Mouse (Mus musculus) liver, adult 2 months (tissue): ENCODE results near the gene Tnni3. TPM values are rescaled to one million over a fixed set of nuclear protein-coding genes. Genes with fewer than 3 reads are reported as not detected.

Experiments
- DNase-seq: peaks from one replicate; pipeline ENCODE4 v3.0.0-alpha.2; 2011; ENCODE audit warnings: low read depth, low spot score; ENCODE audit errors: extremely low read depth
- H3K27ac ChIP-seq: fragments of 200-500 bp; replicated peaks from 2 replicates; pipeline ENCODE4 v1.5.1; 2012; ENCODE audit warnings: low read depth, mild to moderate bottlenecking, control low read depth, inconsistent platforms, low read length; ENCODE audit not compliant: insufficient read depth
- H3K27me3 ChIP-seq: fragments of 200-500 bp; 2 replicates; pipeline ENCODE4 v1.6.1; 2012; ENCODE audit warnings: mild to moderate bottlenecking, moderate library complexity, low read length, inconsistent platforms; ENCODE audit not compliant: control insufficient read depth, insufficient read depth
- H3K36me3 ChIP-seq: fragments of 200-500 bp; 2 replicates; pipeline ENCODE4 v1.6.1; 2012; ENCODE audit warnings: low read length, inconsistent platforms; ENCODE audit not compliant: control insufficient read depth, insufficient read depth
- H3K4me1 ChIP-seq: fragments of 200-500 bp; 2 replicates; pipeline ENCODE4 v1.6.1; 2011; ENCODE audit warnings: low read length; ENCODE audit not compliant: control insufficient read depth, insufficient read depth
- H3K4me3 ChIP-seq: fragments of 200-500 bp; 2 replicates; pipeline ENCODE4 v1.5.1; 2011; ENCODE audit warnings: low read depth, mild to moderate bottlenecking, control low read depth, low read length, moderate library complexity; ENCODE audit not compliant: insufficient read depth
- H3K79me2 ChIP-seq: fragments of 200-500 bp; 2 replicates; pipeline ENCODE4 v1.6.1; 2012; ENCODE audit warnings: inconsistent platforms, mild to moderate bottlenecking, low read length, moderate library complexity; ENCODE audit not compliant: control insufficient read depth, insufficient read depth
- H3K9ac ChIP-seq: fragments of 200-500 bp; 2 replicates; pipeline ENCODE4 v1.6.1; 2012; ENCODE audit warnings: low read depth, mild to moderate bottlenecking, control low read depth, inconsistent platforms, low read length
- CTCF ChIP-seq: fragments of 200-500 bp; IDR thresholded peaks from 2 replicates; pipeline ENCODE4 v1.5.1; 2011; ENCODE audit warnings: low read depth, low read length, control low read depth
- POLR2A ChIP-seq: fragments of 200-500 bp; IDR thresholded peaks from 2 replicates; pipeline ENCODE4 v1.6.1; 2011; ENCODE audit warnings: low read length, control low read depth; ENCODE audit not compliant: insufficient read depth; ENCODE audit errors: extremely low read depth
- WGBS: fragments of 180-500 bp; shearing (Covaris S2); methylation state at CpG from one replicate; pipeline ENCODE4 v1.1.7; 2018; 5-methylcytosine and 5-hydroxymethylcytosine counted together
- polyA plus RNA-seq: library from polyadenylated mRNA; depleted of rRNA; stranded (reverse); fragments of >200 nt; gene quantifications from 2 replicates; pipeline ENCODE4 v1.2.3, GENCODE M21; 2012; rRNA removed
- total RNA-seq: library from RNA; depleted of rRNA; stranded (reverse); fragments of >200 nt; gene quantifications from 2 replicates; pipeline ENCODE4 v1.2.3, GENCODE M21; 2014; rRNA removed

The Tnni3 gene
- total and polyA plus RNA-seq, 2 experiments: 0.76 TPM; not detected in 1

DNA sequence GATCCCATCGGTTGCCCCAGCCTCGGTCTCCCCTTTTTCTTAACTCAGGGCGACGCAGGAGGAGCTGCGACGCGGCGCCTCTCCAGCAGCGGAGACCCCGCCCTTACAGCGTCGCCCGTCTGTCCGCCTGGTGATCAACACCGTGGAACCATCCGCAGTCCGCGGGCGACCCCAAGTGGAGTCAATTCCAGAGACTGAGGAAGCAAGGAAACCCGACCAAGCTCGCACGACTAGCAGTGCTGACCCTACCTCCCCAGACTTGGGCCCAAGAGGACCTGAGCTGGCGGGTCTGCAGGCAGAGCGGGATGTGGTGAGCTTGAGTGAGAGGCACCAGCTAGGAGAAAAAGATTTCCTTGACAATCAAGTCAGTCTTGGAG lies 52.9 kb downstream of the Tnni3 start:
- H3K9ac ChIP-seq: 0 out of 2 replicates have a peak overlapping the region, but pooled peaks have one; percentile 21
- no peaks in the 10 kb centered on the region for H3K79me2 ChIP-seq

DNA sequence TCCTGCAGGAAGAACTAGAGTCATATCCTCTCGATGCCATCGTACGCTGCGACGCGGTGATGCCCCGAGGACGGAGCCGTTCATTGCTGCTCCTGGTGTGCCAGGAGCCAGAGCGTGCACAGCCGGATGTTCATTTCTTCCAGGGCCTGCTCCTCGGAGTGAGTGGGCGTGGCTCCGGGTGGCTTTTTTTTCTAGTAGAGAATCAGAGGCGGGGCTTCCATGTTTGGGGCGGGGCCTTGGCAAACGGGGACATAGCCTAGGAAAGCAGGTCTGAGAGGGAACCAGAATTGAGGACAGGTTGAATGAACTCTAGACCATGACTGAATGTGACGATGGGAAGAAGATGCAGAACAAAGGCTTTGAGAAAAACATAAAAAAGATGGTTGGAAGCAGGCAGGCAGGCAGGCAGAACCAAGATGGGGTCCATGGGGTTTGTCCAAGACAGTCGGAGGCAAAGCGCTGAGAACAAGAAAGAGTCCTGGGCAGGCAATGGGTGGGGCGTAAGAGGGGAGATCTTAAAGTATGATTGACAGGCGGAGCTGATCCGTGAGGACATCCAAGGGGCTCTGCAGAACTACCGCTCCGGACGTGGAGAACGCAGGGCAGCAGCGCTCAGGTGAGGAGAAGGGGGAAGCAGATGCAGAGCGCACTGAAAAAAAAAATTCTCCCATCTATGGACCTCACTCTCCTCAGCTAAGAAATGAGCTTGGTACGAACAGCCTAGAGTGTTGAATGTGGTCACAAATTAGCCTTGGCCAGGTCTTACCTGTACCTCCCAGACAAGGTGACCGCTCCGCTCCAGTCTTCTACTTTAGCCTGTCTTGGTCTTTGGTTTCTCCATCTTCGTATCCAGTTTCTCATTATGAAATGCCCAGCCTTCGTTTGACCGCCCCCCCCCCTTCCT lies 53.5 kb downstream of the Tnni3 start:
- Histone ChIP-seq H3K27ac (no peak overlapping the region), H3K4me1 (no peaks in the 10 kb centered on the region), H3K27me3 (no peaks in the 10 kb centered on the region; the same call in 1 of the 2 replicates), H3K36me3 (no peaks in the 10 kb centered on the region), H3K4me3 (peak overlapping the region; percentile 51), H3K9ac (0 out of 2 replicates have a peak overlapping the region, but pooled peaks have one; percentile 21), H3K79me2 (no peaks in the 10 kb centered on the region)
- 21% methylated on average over 35 of the region's 35 CpGs for WGBS
- TF ChIP-seq CTCF (no peak), POLR2A (no peak)
- peak; percentile 19 for DNase-seq

More for the DNA sequence above, 52.9 kb downstream of the Tnni3 start:
- WGBS: 23% methylated on average over 24 of the region's 24 CpGs
- H3K4me1 ChIP-seq: no peaks in the 10 kb centered on the region
- peak overlapping the region; percentile 51 for H3K4me3 ChIP-seq
- DNase-seq: no peak
- H3K36me3 ChIP-seq: no peaks in the 10 kb centered on the region
- no peaks in the 10 kb centered on the region; the same call in 1 of the 2 replicates for H3K27me3 ChIP-seq
- TF ChIP-seq CTCF (peak; percentile 72), POLR2A (no peak)
- no peak overlapping the region for H3K27ac ChIP-seq

Other genes with a start within 250 kb of the Tnni3 start
- 0.27 and 0.46 TPM in 2 replicates for gene Ncr1, start 186.5 kb downstream of the Tnni3 start, total RNA-seq
- 0.06 and 0.10 TPM in 2 replicates for gene Ncr1, start 186.5 kb downstream of the Tnni3 start, polyA plus RNA-seq
- gene Gp6, start 126.5 kb downstream of the Tnni3 start, total RNA-seq: 0.07 TPM in 1 of 2 replicates, not detected in the other
- not detected in 2 replicates for gene Gp6, start 126.5 kb downstream of the Tnni3 start, polyA plus RNA-seq
- gene Rdh13, start 78.6 kb downstream of the Tnni3 start, total RNA-seq: 5.5 and 6.5 TPM in 2 replicates
- gene Rdh13, start 78.6 kb downstream of the Tnni3 start, polyA plus RNA-seq: 6.5 and 6.8 TPM in 2 replicates
- 2.9 and 6.5 TPM in 2 replicates for gene Eps8l1, start 63.6 kb downstream of the Tnni3 start, total RNA-seq
- 0.05 and 1.4 TPM in 2 replicates for gene Eps8l1, start 63.6 kb downstream of the Tnni3 start, polyA plus RNA-seq
- 21.2 and 21.8 TPM in 2 replicates for gene Ppp1r12c, start 22.5 kb downstream of the Tnni3 start, total RNA-seq
- gene Ppp1r12c, start 22.5 kb downstream of the Tnni3 start, polyA plus RNA-seq: 13.4 and 22.2 TPM in 2 replicates
- gene Tnnt1, start 7.8 kb downstream of the Tnni3 start, total RNA-seq: 1.2 and 2.9 TPM in 2 replicates
- 0.20 and 0.61 TPM in 2 replicates for gene Tnnt1, start 7.8 kb downstream of the Tnni3 start, polyA plus RNA-seq
- 0.09 TPM in 1 of 2 replicates, not detected in the other for gene Dnaaf3, start 8.2 kb upstream of the Tnni3 start, total RNA-seq
- gene Dnaaf3, start 8.2 kb upstream of the Tnni3 start, polyA plus RNA-seq: 0.24 and 0.44 TPM in 2 replicates
- gene Syt5, start 23.3 kb upstream of the Tnni3 start, total RNA-seq: not detected in 2 replicates
- not detected in 2 replicates for gene Syt5, start 23.3 kb upstream of the Tnni3 start, polyA plus RNA-seq
- 0.18 TPM in 1 of 2 replicates, not detected in the other for gene Ptprh, start 79.8 kb upstream of the Tnni3 start, total RNA-seq
- gene Ptprh, start 79.8 kb upstream of the Tnni3 start, polyA plus RNA-seq: not detected in 2 replicates
- gene Tmem86b, start 107.2 kb upstream of the Tnni3 start, total RNA-seq: 39.5 and 55.7 TPM in 2 replicates
- 404 and 475 TPM in 2 replicates for gene Tmem86b, start 107.2 kb upstream of the Tnni3 start, polyA plus RNA-seq
- 47.6 and 54.2 TPM in 2 replicates for gene Ppp6r1, start 134.8 kb upstream of the Tnni3 start, total RNA-seq
- gene Ppp6r1, start 134.8 kb upstream of the Tnni3 start, polyA plus RNA-seq: 77.5 and 79.2 TPM in 2 replicates
- gene Hspbp1, start 160.8 kb upstream of the Tnni3 start, total RNA-seq: 18.2 and 25.5 TPM in 2 replicates
- gene Hspbp1, start 160.8 kb upstream of the Tnni3 start, polyA plus RNA-seq: 27.3 and 30.6 TPM in 2 replicates
- 0.07 and 0.09 TPM in 2 replicates for gene Brsk1, start 166.4 kb upstream of the Tnni3 start, total RNA-seq
- 0.27 and 0.40 TPM in 2 replicates for gene Brsk1, start 166.4 kb upstream of the Tnni3 start, polyA plus RNA-seq
- gene Tmem150b, start 201.0 kb upstream of the Tnni3 start, total RNA-seq: 0.07 and 0.28 TPM in 2 replicates
- gene Tmem150b, start 201.0 kb upstream of the Tnni3 start, polyA plus RNA-seq: 0.19 and 0.44 TPM in 2 replicates
- 7.8 and 9.5 TPM in 2 replicates for gene Kmt5c, start 215.9 kb upstream of the Tnni3 start, total RNA-seq
- 23.5 and 35.1 TPM in 2 replicates for gene Kmt5c, start 215.9 kb upstream of the Tnni3 start, polyA plus RNA-seq
- gene Cox6b2, start 228.9 kb upstream of the Tnni3 start, total RNA-seq: not detected in 2 replicates
- gene Cox6b2, start 228.9 kb upstream of the Tnni3 start, polyA plus RNA-seq: 0.67 and 1.3 TPM in 2 replicates
- gene Fam71e2, start 247.1 kb upstream of the Tnni3 start, total RNA-seq: not detected in 2 replicates
- not detected in 2 replicates for gene Fam71e2, start 247.1 kb upstream of the Tnni3 start, polyA plus RNA-seq